In genomic region chr2:93772765-93773085, GRCm38 (mm10) we compare ENCODE assay signal across 14 mouse cellular contexts. TPM values are rescaled to one million over a fixed set of nuclear protein-coding genes. Genes with fewer than 3 reads are reported as not detected.
A peak's percentile ranks its signal among the peaks of the same experiment; 100 is the strongest.
DNase-seq lines count a peak whose midpoint lies in the region; ATAC-seq and TF ChIP-seq lines count a peak whose summit lies in the region.
"Had no signal": no experiment of that assay in that cellular context is flagged by ENCODE, and none has a peak within 500 bp of the region (broad histone marks: within the 10 kb centered on the region; RNA-seq: fewer than 3 reads in every experiment).

No protein-coding gene starts in this region.

- no peaks in the 10 kb centered on the region for H3K9me3 ChIP-seq in heart, embryonic 15.5 days (replicated peaks)
- H3K9me3 ChIP-seq in heart, embryonic 10.5 days: no peaks in the 10 kb centered on the region
- no peaks in the 10 kb centered on the region for H3K9me3 ChIP-seq in midbrain, embryonic 10.5 days (replicated peaks)
- H3K9me3 ChIP-seq in midbrain, embryonic 11.5 days (ENCODE audit: control insufficient read depth, low read length): no peaks in the 10 kb centered on the region
- no peaks in the 10 kb centered on the region for H3K9me3 ChIP-seq in stomach, postnatal 0 days (ENCODE audit: control insufficient read depth, low read length)
- H3K9me3 ChIP-seq: heart, embryonic 12.5 days; hindbrain, embryonic 15.5 days had no signal

- H3K9ac ChIP-seq in heart, embryonic 15.5 days: no peak overlapping the region
- H3K9ac ChIP-seq in midbrain, embryonic 11.5 days (ENCODE audit: low read length): no peak overlapping the region
- 0 out of 2 replicates have a peak overlapping the region, but pooled peaks have one; percentile 35 for H3K9ac ChIP-seq in stomach, postnatal 0 days (ENCODE audit: low read length)
- H3K9ac ChIP-seq: heart, embryonic 12.5 days; hindbrain, embryonic 15.5 days; liver, postnatal 0 days had no signal

- no peaks in the 10 kb centered on the region for H3K27me3 ChIP-seq in heart, embryonic 15.5 days
- H3K27me3 ChIP-seq in heart, embryonic 10.5 days (ENCODE audit: insufficient read depth, poor library complexity, severe bottlenecking): no peaks in the 10 kb centered on the region
- H3K27me3 ChIP-seq in midbrain, embryonic 10.5 days (ENCODE audit: low read depth, poor library complexity, severe bottlenecking): no peaks in the 10 kb centered on the region
- H3K27me3 ChIP-seq in midbrain, embryonic 11.5 days (ENCODE audit: control insufficient read depth, insufficient read depth, low read length): no peaks in the 10 kb centered on the region
- no peaks in the 10 kb centered on the region for H3K27me3 ChIP-seq in stomach, postnatal 0 days (ENCODE audit: control insufficient read depth, insufficient read depth, low read length)
- H3K27me3 ChIP-seq: heart, embryonic 12.5 days; hindbrain, embryonic 15.5 days had no signal

- 52% methylated on average over 4 of the region's 4 CpGs for WGBS in heart, embryonic 15.5 days
- 60% methylated on average over 4 of the region's 4 CpGs for WGBS in heart, embryonic 10.5 days
- WGBS in midbrain, embryonic 10.5 days: 56% methylated on average over 4 of the region's 4 CpGs
- WGBS in midbrain, embryonic 11.5 days: 48% methylated on average over 4 of the region's 4 CpGs
- WGBS in stomach, postnatal 0 days: 43% methylated on average over 4 of the region's 4 CpGs

- no peak for TF ChIP-seq EP300 in stomach, postnatal 0 days (optimal IDR thresholded peaks at IDR 0.05)

- H3K27ac ChIP-seq in heart, embryonic 15.5 days: peak overlapping the region; percentile 28; the same call in 1 of the 2 replicates
- no peak overlapping the region for H3K27ac ChIP-seq in heart, embryonic 10.5 days
- H3K27ac ChIP-seq in midbrain, embryonic 10.5 days (replicated peaks): peak overlapping the region; percentile 35; the same call in 1 of the 2 replicates
- no peak overlapping the region for H3K27ac ChIP-seq in midbrain, embryonic 11.5 days (ENCODE audit: low read depth, low read length)
- no peak overlapping the region for H3K27ac ChIP-seq in stomach, postnatal 0 days (replicated peaks)
- H3K27ac ChIP-seq: hindbrain, embryonic 15.5 days had no signal

- no peak overlapping the region for H3K4me3 ChIP-seq in heart, embryonic 15.5 days
- H3K4me3 ChIP-seq in heart, embryonic 10.5 days: no peak overlapping the region
- H3K4me3 ChIP-seq in midbrain, embryonic 10.5 days: no peak overlapping the region
- no peak overlapping the region for H3K4me3 ChIP-seq in midbrain, embryonic 11.5 days (ENCODE audit: low read depth, low read length)
- H3K4me3 ChIP-seq in stomach, postnatal 0 days (ENCODE audit: low read depth, low read length): no peak overlapping the region
- H3K4me3 ChIP-seq: heart, embryonic 12.5 days; hindbrain, embryonic 15.5 days; myocyte had no signal

- TF ChIP-seq CTCF in stomach, postnatal 0 days (IDR thresholded peaks at IDR 0.05; ENCODE audit: low read depth): no peak

- H3K4me2 ChIP-seq in heart, embryonic 15.5 days: no peak overlapping the region
- no peak overlapping the region for H3K4me2 ChIP-seq in midbrain, embryonic 11.5 days
- H3K4me2 ChIP-seq in stomach, postnatal 0 days (replicated peaks; ENCODE audit: low read depth): no peak overlapping the region
- H3K4me2 ChIP-seq: heart, embryonic 12.5 days; hindbrain, embryonic 15.5 days had no signal

- DNase-seq in heart, embryonic 10.5 days (ENCODE audit: low spot score): no peak
- DNase-seq in midbrain, embryonic 10.5 days (ENCODE audit: low spot score): no peak
- no peak for DNase-seq in midbrain, embryonic 11.5 days (ENCODE audit: low spot score, missing footprints)
- peak; percentile 80 for DNase-seq in forelimb bud, embryonic 11.5 days (ENCODE audit: low read depth, low spot score)
- no peak for DNase-seq in stomach, postnatal 0 days (ENCODE audit: low spot score)
- no peak for DNase-seq in urinary bladder, postnatal 14 days (ENCODE audit: low spot score)
- DNase-seq: adrenal gland, postnatal 36 days; cerebellum, adult 11 months; gastrocnemius, postnatal 36 days; liver, postnatal 0 days had no signal

- ATAC-seq in heart, embryonic 15.5 days (replicated peaks; ENCODE audit: insufficient number of reproducible peaks, insufficient read depth, low FRiP score, low read depth): no peak
- ATAC-seq in midbrain, embryonic 11.5 days (ENCODE audit: low FRiP score): no peak
- no peak for ATAC-seq in stomach, postnatal 0 days (ENCODE audit: low FRiP score, low TSS enrichment)

- H3K4me1 ChIP-seq in heart, embryonic 15.5 days (replicated peaks): peaks cover 35% of the 10 kb centered on the region
- H3K4me1 ChIP-seq in heart, embryonic 10.5 days: peaks cover 62% of the 10 kb centered on the region
- H3K4me1 ChIP-seq in midbrain, embryonic 10.5 days: peaks cover 49% of the 10 kb centered on the region
- H3K4me1 ChIP-seq in midbrain, embryonic 11.5 days (ENCODE audit: control insufficient read depth, insufficient read depth, low read length): no peaks in the 10 kb centered on the region; the same call in 1 of the 2 replicates
- no peaks in the 10 kb centered on the region for H3K4me1 ChIP-seq in stomach, postnatal 0 days (replicated peaks; ENCODE audit: control insufficient read depth, insufficient read depth)

- 0 out of 2 replicates have a peak, but pooled peaks cover 3% of the 10 kb centered on the region for H3K36me3 ChIP-seq in heart, embryonic 15.5 days
- H3K36me3 ChIP-seq in heart, embryonic 10.5 days: peaks cover 8% of the 10 kb centered on the region; the same call in 1 of the 2 replicates
- H3K36me3 ChIP-seq in midbrain, embryonic 10.5 days: peaks cover 10% of the 10 kb centered on the region; the same call in 1 of the 2 replicates
- H3K36me3 ChIP-seq in midbrain, embryonic 11.5 days (ENCODE audit: control insufficient read depth, insufficient read depth, low read length): no peaks in the 10 kb centered on the region
- peaks cover 4% of the 10 kb centered on the region for H3K36me3 ChIP-seq in stomach, postnatal 0 days (ENCODE audit: control insufficient read depth, insufficient read depth, low read length)

RNA-seq across cellular contexts. Expression of gene Ext2, which starts 49.6 kb away (rescaled TPM):
- polyA plus RNA-seq in heart, embryonic 15.5 days (2015; fragmentation: Nextera tagmentation; extraction: Ambion mirVana): 57.6 and 83.1 TPM in 2 replicates
- polyA plus RNA-seq in heart, embryonic 10.5 days (2016; fragmentation: Nextera tagmentation; extraction: Ambion mirVana): 82.8 and 83.0 TPM in 2 replicates
- polyA plus RNA-seq in midbrain, embryonic 10.5 days (2016; fragmentation: Nextera tagmentation; extraction: Ambion mirVana): 72.3 and 78.2 TPM in 2 replicates
- 63.8 and 68.2 TPM in 2 replicates for polyA plus RNA-seq in midbrain, embryonic 11.5 days (2014; fragmentation: Nextera tagmentation; extraction: Ambion mirVana)
- 51.0 and 51.2 TPM in 2 replicates for polyA plus RNA-seq in stomach, postnatal 0 days (2015; fragmentation: Nextera tagmentation; extraction: Ambion mirVana)

Comparison
In these comparisons a context has a peak if more than half of its experiments do, and no peak if none do; other contexts are left out.
1. H3K27ac ChIP-seq: peak in heart, embryonic 15.5 days (single experiment) and midbrain, embryonic 10.5 days (single experiment); none in heart, embryonic 10.5 days (single experiment), midbrain, embryonic 11.5 days (single experiment) and stomach, postnatal 0 days (single experiment).